Comparison of ENCODE assay signal across 30 mouse cellular contexts in genomic region chr4:108127516-108127915, GRCm38 (mm10). TPM values are rescaled to one million over a fixed set of nuclear protein-coding genes. Genes with fewer than 3 reads are reported as not detected.
"Had no signal": no experiment of that assay in that cellular context is flagged by ENCODE, and none has a peak within 500 bp of the region (broad histone marks: within the 10 kb centered on the region; RNA-seq: fewer than 3 reads in every experiment).

No protein-coding gene starts in this region.

- ATAC-seq: forebrain, embryonic 13.5 days; forebrain, embryonic 14.5 days; forebrain, embryonic 15.5 days; forebrain, embryonic 16.5 days; forebrain, postnatal 0 days had no signal

- DNase-seq: cerebellum, adult 18-20 months; cerebellum, adult 2 months; cerebellum, adult 8-10 months; cerebellum, adult 9-10 months; cerebellum, adult 9-11 months; cerebellum, postnatal 10 days; cerebellum, postnatal 14 days; cerebellum, postnatal 25 days; cerebellum, postnatal 36 days; embryo, embryonic 11 days; forebrain, postnatal 0 days; gastrocnemius, adult 2 months; gastrocnemius, postnatal 10 days; gastrocnemius, postnatal 14 days; gastrocnemius, postnatal 25 days; gastrocnemius, postnatal 36 days; heart, adult 11 months had no signal

- H3K4me2 ChIP-seq: embryonic facial prominence, embryonic 12.5 days; embryonic facial prominence, embryonic 13.5 days; embryonic facial prominence, embryonic 15.5 days; forebrain, embryonic 12.5 days; forebrain, embryonic 13.5 days; forebrain, embryonic 15.5 days had no signal

- H3K27me3 ChIP-seq: embryonic facial prominence, embryonic 12.5 days; embryonic facial prominence, embryonic 13.5 days; embryonic facial prominence, embryonic 15.5 days; forebrain, embryonic 12.5 days; forebrain, embryonic 13.5 days; forebrain, embryonic 15.5 days had no signal

- H3K4me3 ChIP-seq: embryonic facial prominence, embryonic 10.5 days; embryonic facial prominence, embryonic 12.5 days; embryonic facial prominence, embryonic 13.5 days; embryonic facial prominence, embryonic 15.5 days; erythroblast, embryonic 14.5 days; forebrain, embryonic 10.5 days; forebrain, embryonic 12.5 days; forebrain, embryonic 13.5 days; forebrain, embryonic 15.5 days; gastrocnemius, adult 2 months had no signal

- H3K27ac ChIP-seq: embryonic facial prominence, embryonic 10.5 days; embryonic facial prominence, embryonic 12.5 days; embryonic facial prominence, embryonic 13.5 days; embryonic facial prominence, embryonic 15.5 days; forebrain, embryonic 10.5 days; forebrain, embryonic 12.5 days; forebrain, embryonic 13.5 days; forebrain, embryonic 15.5 days; gastrocnemius, adult 2 months had no signal

- H3K9ac ChIP-seq: embryonic facial prominence, embryonic 12.5 days; embryonic facial prominence, embryonic 13.5 days; embryonic facial prominence, embryonic 15.5 days; forebrain, embryonic 12.5 days; forebrain, embryonic 13.5 days; forebrain, embryonic 15.5 days; forebrain, postnatal 0 days had no signal

- H3K36me3 ChIP-seq: embryonic facial prominence, embryonic 10.5 days; embryonic facial prominence, embryonic 12.5 days; embryonic facial prominence, embryonic 13.5 days; embryonic facial prominence, embryonic 15.5 days; forebrain, embryonic 10.5 days; forebrain, embryonic 12.5 days; forebrain, embryonic 15.5 days had no signal

- H3K4me1 ChIP-seq: embryonic facial prominence, embryonic 13.5 days; embryonic facial prominence, embryonic 15.5 days; forebrain, embryonic 10.5 days; forebrain, embryonic 12.5 days; forebrain, embryonic 13.5 days; forebrain, embryonic 15.5 days had no signal

- H3K9me3 ChIP-seq: embryonic facial prominence, embryonic 12.5 days; embryonic facial prominence, embryonic 13.5 days; embryonic facial prominence, embryonic 15.5 days; forebrain, embryonic 10.5 days; forebrain, embryonic 12.5 days; forebrain, embryonic 13.5 days; forebrain, embryonic 15.5 days had no signal

RNA-seq across cellular contexts. Expression of gene Podn, which starts 31.3 kb away (rescaled TPM):
- total RNA-seq: common myeloid progenitor, adult 5-6 weeks; granulocyte monocyte progenitor cell, adult 5-6 weeks had no signal

RNA-seq across cellular contexts. Expression of gene Echdc2, which starts 37.7 kb away (rescaled TPM):
- total RNA-seq: common myeloid progenitor, adult 5-6 weeks had no signal
